In genomic region chr13:109116004-109116341, GRCm38 (mm10) we compare ENCODE assay signal across 7 mouse cellular contexts.
DNase-seq lines count a peak whose midpoint lies in the region; ATAC-seq lines count a peak whose summit lies in the region.

No protein-coding gene starts in this region.

- no peaks in the 10 kb centered on the region for H3K36me3 ChIP-seq in embryonic facial prominence, embryonic 12.5 days
- no peaks in the 10 kb centered on the region for H3K36me3 ChIP-seq in midbrain, embryonic 11.5 days (ENCODE audit: control insufficient read depth, insufficient read depth, low read length)

- H3K9ac ChIP-seq in embryonic facial prominence, embryonic 12.5 days, result no peak overlapping the region
- peak overlapping the region; percentile 56; the same call in 1 of the 2 replicates for H3K9ac ChIP-seq in midbrain, embryonic 11.5 days (ENCODE audit: low read length)

- H3K27ac ChIP-seq in embryonic facial prominence, embryonic 12.5 days, result no peak overlapping the region
- no peak overlapping the region for H3K27ac ChIP-seq in midbrain, embryonic 11.5 days (ENCODE audit: low read depth, low read length)

- peaks cover 20% of the 10 kb centered on the region for H3K27me3 ChIP-seq in embryonic facial prominence, embryonic 12.5 days
- H3K27me3 ChIP-seq in midbrain, embryonic 11.5 days (ENCODE audit: control insufficient read depth, insufficient read depth, low read length), result peaks cover 4% of the 10 kb centered on the region; the same call in 1 of the 2 replicates

- peak; percentile 20 for DNase-seq in 416B (ENCODE audit: low read depth)
- peak; percentile 76 for DNase-seq in ES-CJ7 (ENCODE audit: low read depth, low spot score)
- DNase-seq in heart, postnatal 14 days, result peak; percentile 48 to 70
- DNase-seq in kidney, postnatal 36 days, result peak; percentile 64 to 82
- DNase-seq in midbrain, embryonic 11.5 days (ENCODE audit: low spot score, missing footprints), result peak; percentile 97
- no peak for DNase-seq in B cell, adult 2 months

- H3K4me2 ChIP-seq in embryonic facial prominence, embryonic 12.5 days (replicated peaks), result peak overlapping the region; percentile 97
- H3K4me2 ChIP-seq in midbrain, embryonic 11.5 days, result peak overlapping the region; percentile 96

- intact Hi-C loops in heart, postnatal 14 days (cut with DNase I), result no loop called here

- ATAC-seq in embryonic facial prominence, embryonic 12.5 days (ENCODE audit: insufficient number of reproducible peaks, insufficient read depth, low FRiP score, low TSS enrichment), result peak; percentile 41; the same call in 1 of the 2 replicates
- ATAC-seq in midbrain, embryonic 11.5 days (ENCODE audit: low FRiP score), result peak; percentile 67

- WGBS in embryonic facial prominence, embryonic 12.5 days, result 0% methylated on average over 8 of the region's 8 CpGs
- 0% methylated on average over 8 of the region's 8 CpGs for WGBS in midbrain, embryonic 11.5 days

- H3K4me1 ChIP-seq in embryonic facial prominence, embryonic 12.5 days, result peaks cover 11% of the 10 kb centered on the region
- peaks cover 11% of the 10 kb centered on the region for H3K4me1 ChIP-seq in midbrain, embryonic 11.5 days (ENCODE audit: control insufficient read depth, insufficient read depth, low read length)

- H3K9me3 ChIP-seq in embryonic facial prominence, embryonic 12.5 days, result no peaks in the 10 kb centered on the region
- no peaks in the 10 kb centered on the region for H3K9me3 ChIP-seq in midbrain, embryonic 11.5 days (ENCODE audit: control insufficient read depth, low read length)

- peak overlapping the region; percentile 46 for H3K4me3 ChIP-seq in embryonic facial prominence, embryonic 12.5 days
- H3K4me3 ChIP-seq in midbrain, embryonic 11.5 days (ENCODE audit: low read depth, low read length), result peak overlapping the region; percentile 56

Comparison
In these comparisons a context has a peak if more than half of its experiments do, and no peak if none do; other contexts are left out.
1. DNase-seq: peak in 416B (single experiment), ES-CJ7 (single experiment), heart, postnatal 14 days (2 of 2), kidney, postnatal 36 days (2 of 2) and midbrain, embryonic 11.5 days (single experiment); none in B cell, adult 2 months (0 of 2).